Mouse (Mus musculus) left cerebral cortex, postnatal 10 days (tissue): Measurements from ENCODE around the gene Morf4l1. TPM values are rescaled to one million over a fixed set of nuclear protein-coding genes. Genes with fewer than 3 reads are reported as not detected.
"Not testable (repeated sequence)": the region's sequence is repeated elsewhere in the genome, so short reads cannot be mapped to it uniquely, and the experiment has no call there.

Experiments
- DNase-seq, 2 experiments: peaks; one replicate each; pipeline ENCODE4 v3.0.0; 2021 to 2022; ENCODE audit warnings: low spot score in 2 of 2, mixed read lengths in 1 of 2; ENCODE audit errors: extremely low spot score in 1 of 2
- intact Hi-C: fragments of 180-260 bp; cut with DNase I; formaldehyde crosslinking; loops from one replicate; pipeline ENCODE4 v1.15.1; 2025
- total RNA-seq, 2 experiments: library from RNA; stranded (reverse); gene quantifications; 2 replicates each; pipeline ENCODE4 v1.2.3; 2021

Morf4l1 gene
- total RNA-seq, 2 experiments from 2014 or later = 407 to 420 TPM

DNA sequence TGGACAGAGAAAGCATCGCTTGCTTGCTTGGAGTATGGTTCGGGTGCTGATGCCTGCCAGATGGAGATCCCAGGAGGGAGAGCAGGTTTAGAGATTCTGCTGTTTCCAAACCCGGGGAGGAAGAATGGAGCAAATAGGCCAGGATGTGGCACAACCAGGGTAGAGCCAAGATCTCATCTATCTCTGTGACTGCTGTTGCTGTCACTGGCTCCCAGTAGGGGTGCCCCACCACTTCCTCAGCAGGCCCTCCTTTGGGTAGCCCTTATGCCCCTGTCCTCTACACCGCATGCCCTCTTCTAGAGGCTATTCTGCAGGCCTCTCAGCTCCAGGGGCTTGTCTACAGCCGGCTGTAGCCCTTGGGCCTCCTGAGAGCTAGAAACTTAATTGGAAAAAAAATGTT is 38.4 kb downstream of the Morf4l1 start:
- intact Hi-C loops = loop anchor here (5.0 kb wide), 2 partner anchors 99 to 249 kb away; no protein-coding TSS in a partner anchor
- no peak for DNase-seq

DNA sequence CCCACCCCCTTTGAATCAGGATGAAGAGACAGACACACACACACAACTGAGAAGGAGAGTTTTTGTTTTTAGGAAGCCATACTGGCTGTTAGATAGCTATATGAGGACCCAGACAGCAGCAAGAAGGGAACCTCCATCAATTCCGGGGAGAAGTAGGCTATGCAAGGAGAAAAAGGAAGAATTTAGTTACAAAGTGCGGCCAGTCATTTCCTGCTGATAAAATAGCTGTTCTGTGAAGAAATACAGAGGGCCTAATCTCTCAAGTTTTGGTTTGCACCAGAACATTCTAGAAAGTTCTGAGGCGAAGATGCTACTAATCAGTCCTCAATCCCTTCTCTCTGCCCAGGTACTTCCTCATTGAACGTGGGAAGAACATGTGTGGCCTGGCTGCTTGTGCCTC is 39.2 kb downstream of the Morf4l1 start:
- intact Hi-C loops = loop anchor here (5.0 kb wide), 2 partner anchors 98 to 248 kb away; no protein-coding TSS in a partner anchor
- DNase-seq = no peak

DNA sequence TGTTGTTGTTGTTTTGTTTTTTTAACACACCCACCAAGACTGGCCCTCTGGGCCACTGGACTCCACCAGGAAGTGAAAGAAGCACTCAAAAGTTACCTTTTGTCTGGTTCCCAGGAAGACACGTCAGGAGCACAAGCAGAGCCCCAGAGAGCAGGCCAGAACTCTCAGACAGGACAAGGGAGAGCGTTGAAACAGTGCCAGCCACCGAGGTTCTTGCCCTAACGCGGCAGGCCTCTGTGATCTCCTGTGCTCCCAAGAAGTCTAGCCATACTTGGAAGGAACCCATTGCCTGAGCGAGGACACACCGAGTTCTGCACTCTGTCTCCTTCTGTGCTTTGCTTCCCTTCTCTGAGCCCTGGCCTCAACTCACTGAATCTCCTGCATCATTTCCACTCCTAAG is 44.4 kb downstream of the Morf4l1 start:
- no peak for DNase-seq
- intact Hi-C loops = no loop called here

GRCm38 (mm10) chr9:90069485-90069884 is 45.1 kb downstream of the Morf4l1 start:
- intact Hi-C loops = no loop called here

GRCm38 (mm10) chr9:90068786-90069185 is 45.8 kb downstream of the Morf4l1 start:
- DNase-seq = no peak
- intact Hi-C loops = no loop called here

More at GRCm38 (mm10) chr9:90069485-90069884, 45.1 kb downstream of the Morf4l1 start:
- no peak for DNase-seq

GRCm38 (mm10) chr9:90067341-90067740 is 47.2 kb downstream of the Morf4l1 start:
- intact Hi-C loops = no loop called here
- DNase-seq = no peak

- intact Hi-C loops, DNase-seq: not testable (repeated sequence)
Measured at GRCm38 (mm10) chr9:90060932-90061331, 53.6 kb downstream of the Morf4l1 start.

DNA sequence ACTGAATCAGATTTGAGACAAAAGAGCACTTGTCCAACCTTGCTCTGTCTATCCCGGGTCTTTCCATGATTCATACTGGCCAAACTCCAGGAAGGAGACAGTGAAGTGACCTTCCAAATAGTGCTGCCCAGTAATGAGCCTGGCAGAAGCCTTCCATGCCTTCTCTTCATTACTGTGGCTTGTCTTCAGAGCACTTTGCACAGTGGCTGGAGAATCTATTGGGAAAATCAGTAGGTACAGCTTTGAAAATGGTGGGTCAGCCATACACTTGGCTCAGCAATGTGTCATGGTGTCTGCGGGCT is 54.0 kb downstream of the Morf4l1 start:
- intact Hi-C loops = no loop called here
- DNase-seq = no peak

DNA sequence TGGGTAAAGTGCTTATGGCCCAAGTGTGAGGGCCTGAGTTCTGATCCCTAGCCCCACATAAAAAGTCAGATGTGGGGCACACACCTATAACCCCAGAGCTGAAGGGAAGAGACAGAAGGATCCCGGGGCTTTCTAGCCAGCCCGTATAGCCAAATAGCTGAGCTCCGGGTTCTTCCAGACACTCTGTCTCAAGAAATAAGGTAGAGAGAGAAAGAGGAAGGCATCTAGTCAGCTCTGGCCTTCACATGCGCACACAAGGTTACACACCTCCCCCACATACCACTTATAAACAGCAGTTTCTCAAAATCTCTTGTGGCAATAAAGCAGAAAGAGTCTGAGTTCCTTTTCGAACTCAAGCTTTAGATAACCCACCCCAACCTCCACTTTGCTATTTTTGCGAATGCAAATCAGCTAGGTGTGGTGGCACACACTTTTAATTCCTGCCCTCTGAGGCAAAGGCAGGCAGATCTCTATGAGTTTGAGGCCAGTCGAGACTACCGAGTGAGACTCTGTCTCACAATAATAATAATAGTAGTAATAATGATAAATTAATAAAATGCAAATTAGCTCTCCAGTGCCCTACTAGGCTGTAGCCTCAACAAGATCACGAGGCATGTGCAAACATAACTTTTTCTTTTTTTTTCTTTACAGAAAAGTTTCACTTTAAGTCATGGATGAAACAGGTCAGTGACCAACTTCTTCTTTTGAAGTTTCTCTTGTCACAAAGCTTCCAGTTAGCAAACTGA is 54.6 kb downstream of the Morf4l1 start:
- no peak for DNase-seq
- intact Hi-C loops = no loop called here

GRCm38 (mm10) chr9:90056716-90057115 is 57.9 kb downstream of the Morf4l1 start:
- DNase-seq = no peak
- intact Hi-C loops = no loop called here

GRCm38 (mm10) chr9:90055911-90056310 is 58.7 kb downstream of the Morf4l1 start:
- intact Hi-C loops = no loop called here
- DNase-seq = no peak

DNA sequence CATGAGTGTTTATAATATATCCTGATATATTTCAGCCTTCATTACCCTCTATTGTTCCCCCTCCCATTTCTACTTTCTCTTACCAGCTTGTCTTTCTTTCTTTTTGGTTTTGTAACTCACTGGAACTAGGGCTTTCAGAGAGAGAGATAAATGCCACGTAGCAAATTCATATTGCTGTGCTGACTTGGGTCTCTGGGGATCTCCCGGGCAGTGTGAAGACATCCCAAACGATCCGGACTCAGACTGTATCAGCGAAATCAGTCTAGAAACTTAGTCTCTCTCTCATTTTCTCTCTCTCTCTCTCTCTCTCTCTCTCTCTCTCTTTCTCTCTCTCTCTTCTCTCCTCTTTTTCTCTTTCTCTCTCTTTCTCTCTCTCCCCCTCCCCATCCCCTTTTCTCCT is 59.2 kb downstream of the Morf4l1 start:
- intact Hi-C loops = no loop called here
- DNase-seq = no peak

DNA sequence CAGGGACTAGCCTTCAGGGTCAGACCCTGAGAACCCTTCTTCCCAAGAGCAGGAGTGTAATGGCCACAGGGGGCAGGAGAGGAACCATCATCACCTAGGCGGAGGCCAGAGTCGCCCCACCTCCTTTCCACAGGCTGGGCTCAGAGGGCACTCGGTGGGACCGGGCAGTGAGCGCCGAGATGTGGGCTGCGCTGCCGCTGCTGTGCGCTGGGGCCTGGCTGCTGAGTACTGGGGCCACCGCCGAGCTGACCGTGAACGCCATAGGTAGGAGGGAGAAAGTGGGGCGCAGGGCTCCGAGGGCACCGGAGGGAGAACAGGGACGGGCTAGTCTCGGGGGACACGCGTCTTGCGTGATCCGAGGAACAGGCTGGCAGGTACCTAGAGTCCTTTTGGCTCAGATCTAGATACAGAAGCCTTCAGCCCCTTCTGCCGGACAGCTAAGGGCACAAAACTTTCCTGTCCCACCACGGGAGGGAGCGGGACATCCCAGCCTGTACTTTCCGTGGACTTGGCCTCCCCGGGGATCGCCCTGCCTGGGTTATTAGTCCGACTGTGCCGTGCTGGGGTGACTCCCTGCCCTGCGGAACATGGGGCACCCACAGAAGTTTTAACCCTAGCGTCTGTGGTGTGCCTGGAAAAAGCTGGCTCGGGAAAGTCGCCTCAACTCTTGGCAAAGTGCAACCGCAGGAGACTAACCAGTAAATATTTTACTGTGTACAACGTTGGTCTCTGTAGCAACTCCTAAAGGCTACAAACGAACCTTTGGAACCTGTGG is 60.0 kb downstream of the Morf4l1 start:
- intact Hi-C loops = no loop called here
- DNase-seq = peak in 1 of 2 experiments; percentile 85

- intact Hi-C loops = no loop called here
- no peak for DNase-seq
Measured at GRCm38 (mm10) chr9:90053852-90054251, 60.7 kb downstream of the Morf4l1 start, which contains the start of gene Ctsh. Gene Ctsh (plus strand): TSS chr9:90054152.

DNA sequence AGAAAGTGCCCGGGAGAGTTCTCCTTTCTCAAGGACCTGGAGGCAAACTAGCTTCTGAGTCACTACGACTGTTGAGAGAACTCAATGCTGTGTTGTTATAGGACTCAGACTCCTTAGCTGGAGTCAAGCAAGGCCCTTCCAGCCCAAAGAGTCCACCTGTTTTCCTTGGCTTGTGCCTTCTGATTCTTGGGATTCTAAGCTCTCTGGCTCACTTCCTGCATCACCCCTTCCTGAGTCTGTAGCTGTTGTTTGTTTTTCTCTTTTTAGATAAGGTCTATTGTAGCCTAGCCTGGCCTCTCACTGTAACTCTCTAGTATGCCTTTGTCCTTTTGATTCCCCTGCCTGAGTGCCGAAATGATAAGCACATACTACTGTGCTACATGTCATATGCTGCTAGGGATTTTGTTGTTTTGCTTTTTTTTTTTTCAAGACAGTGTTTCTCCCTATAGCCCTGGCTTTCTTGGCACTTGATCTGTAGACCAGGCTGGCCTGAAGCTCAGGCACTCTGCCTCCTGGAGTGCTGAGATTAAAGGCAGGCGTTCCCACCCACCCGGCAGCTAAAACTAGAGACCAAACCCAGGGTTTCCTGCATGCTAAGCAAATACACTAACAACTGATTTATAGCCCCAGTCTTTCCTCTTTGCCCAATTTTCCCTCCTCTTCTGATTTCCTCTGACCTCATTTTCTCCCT is 66.5 kb downstream of the Morf4l1 start:
- intact Hi-C loops = no loop called here
- DNase-seq = peak in 1 of 2 experiments; percentile 70

GRCm38 (mm10) chr9:90045191-90045590 is 69.4 kb downstream of the Morf4l1 start:
- intact Hi-C loops = no loop called here
- DNase-seq = no peak

GRCm38 (mm10) chr9:90042906-90043305 is 71.7 kb downstream of the Morf4l1 start:
- DNase-seq, intact Hi-C loops: not testable (repeated sequence)
